Mouse (Mus musculus): ENCODE measurements at regions not wholly inside any gene's neighbourhood (a gene's known extent, or its start where the extent isn't known, plus 50 kb on each side); places are given as distances from the start of the nearest gene placed in this dataset.

DNA sequence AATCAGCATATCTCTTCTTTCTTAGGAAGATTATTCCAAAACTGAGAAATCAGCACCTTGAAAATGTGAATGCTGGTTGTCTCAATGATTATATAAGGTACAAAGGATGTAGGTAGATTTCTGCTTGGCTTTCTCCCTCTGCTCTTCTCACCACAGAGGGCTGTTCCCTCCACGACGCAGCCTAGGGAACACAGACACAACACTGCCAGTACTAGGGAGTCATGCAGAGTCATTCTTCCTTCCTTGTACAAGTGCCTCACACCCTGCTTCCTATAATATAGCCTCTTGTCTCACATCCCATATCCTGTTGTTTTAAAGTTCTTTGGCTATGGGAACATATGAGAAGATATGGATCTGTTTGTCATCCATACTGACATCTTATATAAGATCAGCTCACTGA lies 265.1 kb downstream of the 4930544G11Rik start:
- TF ChIP-seq POLR2A (IDR thresholded peaks at IDR 0.05; ENCODE audit: borderline replicate concordance, extremely low read depth, insufficient read depth, insufficient read length, poor library complexity, severe bottlenecking) (no peak), CTCF (IDR thresholded peaks at IDR 0.05; ENCODE audit: borderline replicate concordance, extremely low read depth, insufficient read depth, insufficient read length) (no peak)
